Comparison of ENCODE assay signal across 8 mouse cellular contexts in genomic region chr3:153944335-153944990, GRCm38 (mm10). TPM values are rescaled to one million over a fixed set of nuclear protein-coding genes. Genes with fewer than 3 reads are reported as not detected.
A peak's percentile ranks its signal among the peaks of the same experiment; 100 is the strongest.
DNase-seq lines count a peak whose midpoint lies in the region; ATAC-seq and TF ChIP-seq lines count a peak whose summit lies in the region.

Acadm (minus strand) TSS chr3:153944632.

- H3K4me2 ChIP-seq in hindbrain, postnatal 0 days (ENCODE audit: low read depth, low read length): peak within 1 kb of the TSS; percentile 67

- H3K27ac ChIP-seq in gastrocnemius, adult 2 months: peak within 1 kb of the TSS; percentile 96
- peak within 1 kb of the TSS; percentile 75 for H3K27ac ChIP-seq in hindbrain, postnatal 0 days
- peak within 1 kb of the TSS; percentile 89 for H3K27ac ChIP-seq in left cerebral cortex, adult 2 months

- H3K36me3 ChIP-seq in hindbrain, postnatal 0 days (ENCODE audit: insufficient read depth, low read length): no peaks in the 10 kb centered on the region; the same call in 1 of the 2 replicates

- no peaks in the 10 kb centered on the region for H3K9me3 ChIP-seq in hindbrain, postnatal 0 days (ENCODE audit: low read length)

- no peaks in the 10 kb centered on the region for H3K27me3 ChIP-seq in hindbrain, postnatal 0 days (ENCODE audit: insufficient read depth, low read length)

- DNase-seq in WW6 (ENCODE audit: low read depth, low spot score): peak; percentile 97
- peak; percentile 84 to 95 for DNase-seq in cerebellum, postnatal 4 days (ENCODE audit: low spot score in 2 of 2)
- peak; percentile 99 for DNase-seq in gastrocnemius, adult 2 months
- DNase-seq in hindbrain, postnatal 0 days (ENCODE audit: low spot score): peak; percentile 97
- peak; percentile 88 to 89 for DNase-seq in left cerebral cortex, adult 2 months (ENCODE audit: extremely low spot score in 1 of 2, low spot score in 2 of 2)
- peak; percentile 89 to 90 for DNase-seq in right cerebral cortex, adult 2 months (ENCODE audit: low spot score in 2 of 2)
- peak; percentile 98 for DNase-seq in urinary bladder, postnatal 14 days (ENCODE audit: low spot score)

- under 1% methylated on average over 41 of the region's 41 CpGs for WGBS in hindbrain, postnatal 0 days

- TF ChIP-seq CTCF in gastrocnemius, adult 2 months (IDR thresholded peaks at IDR 0.05): no peak
- TF ChIP-seq CTCF in hindbrain, postnatal 0 days (IDR thresholded peaks at IDR 0.05; ENCODE audit: low read depth): no peak; the same call in 1 of the 2 replicates
- TF ChIP-seq CTCF in left cerebral cortex, adult 2 months (IDR thresholded peaks at IDR 0.05): no peak

- ATAC-seq in hindbrain, postnatal 0 days: peak; percentile 97
- ATAC-seq in megakaryocyte, adult 5-6 weeks (ENCODE audit: poor library complexity, severe bottlenecking): peak; percentile 87

- H3K4me3 ChIP-seq in gastrocnemius, adult 2 months: peak within 1 kb of the TSS; percentile 98
- peak within 1 kb of the TSS; percentile 87 for H3K4me3 ChIP-seq in hindbrain, postnatal 0 days (ENCODE audit: low read length)
- H3K4me3 ChIP-seq in left cerebral cortex, adult 2 months: peak within 1 kb of the TSS; percentile 97

- peak within 1 kb of the TSS; percentile 64 for H3K9ac ChIP-seq in hindbrain, postnatal 0 days (replicated peaks; ENCODE audit: low read length)

- H3K4me1 ChIP-seq in hindbrain, postnatal 0 days (ENCODE audit: insufficient read depth, low read length): peaks cover 9% of the 10 kb centered on the region; the same call in 1 of the 2 replicates

- intact Hi-C loops in gastrocnemius, adult 2 months (cut with DNase I): loop anchor here (1.0 kb wide), 1 partner anchor 32 kb away; no protein-coding TSS in a partner anchor
- intact Hi-C loops in left cerebral cortex, adult 2 months (cut with DNase I): loop anchor here (1.0 kb wide), 1 partner anchor 31 kb away; the partner anchor contains the start of gene Rabggtb

RNA-seq across cellular contexts. Expression of gene Acadm, which starts in this region (rescaled TPM):
- 100 to 1,000 TPM; 288 to 531 TPM for total RNA-seq in gastrocnemius, adult 2 months (2021)
- total RNA-seq in hindbrain, postnatal 0 days (2014; rRNA removed): 42.1 and 92.6 TPM in 2 replicates
- polyA plus RNA-seq in hindbrain, postnatal 0 days (2015; fragmentation: Nextera tagmentation; extraction: Ambion mirVana): 67.9 and 71.9 TPM in 2 replicates
- total RNA-seq in left cerebral cortex, adult 2 months (2021): 10 to 100 TPM; 44.8 to 47.3 TPM
- total RNA-seq in megakaryocyte, adult 5-6 weeks (2015): 47.8 and 56.5 TPM in 2 replicates
- 166 and 238 TPM in 2 replicates for total RNA-seq in megakaryocyte, adult 5-6 weeks (2017)

Comparison
In these comparisons a context has a peak if more than half of its experiments do, and no peak if none do; other contexts are left out.
1. Peak in every context shown above with its lines: DNase-seq, ATAC-seq, H3K4me3 ChIP-seq and H3K27ac ChIP-seq.